Mouse (Mus musculus): Measurements from ENCODE around the gene Zfp950. TPM values are rescaled to one million over a fixed set of nuclear protein-coding genes. Genes with fewer than 3 reads are reported as not detected.

Gene Zfp950
- polyA plus RNA-seq, 1 experiment from 2014 or later: 26.3 TPM

Other genes starting within 250 kb of the Zfp950 start
- 0.24 and 0.25 TPM in 2 replicates for gene Gm7102, start 35.5 kb upstream of the Zfp950 start, polyA plus RNA-seq (2014; fragmentation: Nextera tagmentation; extraction: Ambion mirVana)
- gene Gm6020, start 43.0 kb upstream of the Zfp950 start, polyA plus RNA-seq (2014; fragmentation: Nextera tagmentation; extraction: Ambion mirVana): not detected in 2 replicates
- 25.6 and 29.6 TPM in 2 replicates for gene Csf2ra, start 87.6 kb upstream of the Zfp950 start, polyA plus RNA-seq (2014; fragmentation: Nextera tagmentation; extraction: Ambion mirVana)
- not detected in 2 replicates for gene Gm21060, start 156.2 kb upstream of the Zfp950 start, polyA plus RNA-seq (2014; fragmentation: Nextera tagmentation; extraction: Ambion mirVana)

Data from heart, embryonic 11.5 days (tissue).